Mouse (Mus musculus) testis, adult 2 months (tissue): Measurements from ENCODE around the gene Lars2.

Source experiments
- CTCF ChIP-seq: fragments of 200-500 bp; IDR thresholded peaks from 2 replicates; pipeline ENCODE4 v1.5.1; 2012; ENCODE audit warnings: low read depth, mild to moderate bottlenecking, inconsistent platforms, low read length, moderate library complexity; ENCODE audit not compliant: control insufficient read depth, insufficient read depth, insufficient replicate concordance
- POLR2A ChIP-seq: fragments of 200-500 bp; IDR thresholded peaks from 2 replicates; pipeline ENCODE4 v1.6.1; 2012; ENCODE audit warnings: low read depth, mild to moderate bottlenecking, inconsistent platforms, low read length, moderate library complexity; ENCODE audit not compliant: control insufficient read depth

GRCm38 (mm10) chr9:123500480-123500879 is 133.8 kb downstream of the Lars2 start:
- TF ChIP-seq CTCF: no peak
- no peak for TF ChIP-seq POLR2A
